Mouse (Mus musculus) hematopoietic stem cell, adult 5-6 weeks (primary cell): ENCODE data around the gene Nrf1. TPM values are rescaled to one million over a fixed set of nuclear protein-coding genes. Genes with fewer than 3 reads are reported as not detected.

Experiments used
- ATAC-seq, 2 experiments: fragments of 125-278 bp in 1 of 2; replicated peaks in 1 of 2; 2 replicates each; pipeline ENCODE4 v1.8.0; 2016 to 2017; ENCODE audit warnings: inconsistent platforms in 2 of 2, mild to moderate bottlenecking in 2 of 2, moderate number of reproducible peaks in 2 of 2, low read depth in 1 of 2, moderate TSS enrichment in 1 of 2; ENCODE audit not compliant: low FRiP score in 2 of 2, poor library complexity in 2 of 2, severe bottlenecking in 2 of 2, insufficient read depth in 1 of 2, low TSS enrichment in 1 of 2
- total RNA-seq: library from RNA; stranded (forward); fragments of 172-1452, 232-1000 nt; gene quantifications from 2 replicates; pipeline ENCODE4 v1.2.3, GENCODE M21; 2017

The Nrf1 gene
- total RNA-seq, 1 experiment from 2014 or later = 82.8 TPM

DNA sequence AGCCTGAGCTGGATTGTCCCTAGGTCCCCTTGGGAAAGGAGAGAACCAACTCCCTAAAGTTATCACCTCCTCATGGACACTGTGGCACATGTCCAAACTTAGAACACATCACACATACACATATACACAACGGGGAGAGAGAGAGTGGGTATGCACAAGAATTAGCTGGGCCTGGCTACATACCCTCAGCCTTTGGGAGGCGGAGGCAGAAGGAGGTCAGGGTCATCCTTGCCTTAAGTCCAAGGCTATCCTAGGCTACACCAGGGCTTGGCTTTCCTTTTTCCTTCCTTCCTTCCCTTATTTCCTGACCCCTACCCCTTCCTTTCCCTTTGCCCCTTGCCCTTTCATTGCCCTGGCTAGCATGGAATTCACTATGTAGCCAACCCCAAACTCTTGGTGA is 14.8 kb downstream of the Nrf1 start:
- ATAC-seq = no peak

DNA sequence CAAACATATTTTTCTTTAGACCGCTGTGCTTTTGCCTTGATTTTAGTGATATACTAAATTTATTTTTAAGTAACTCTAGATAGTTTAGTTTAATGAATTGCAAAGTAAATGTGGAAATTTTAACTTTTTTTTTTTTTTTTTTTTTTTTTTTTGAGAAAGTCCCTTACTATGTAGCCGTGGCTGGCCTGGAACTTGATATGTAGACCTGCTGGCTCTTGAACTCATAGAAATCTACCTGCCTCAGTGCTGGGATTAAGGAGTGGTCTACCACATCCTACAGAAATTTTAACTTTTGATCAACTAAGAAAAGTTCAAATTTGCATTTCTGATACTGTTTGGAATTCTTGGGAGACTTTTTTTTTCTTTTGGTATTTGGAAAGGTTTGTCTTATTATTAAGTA is 17.6 kb downstream of the Nrf1 start:
- no peak for ATAC-seq

DNA sequence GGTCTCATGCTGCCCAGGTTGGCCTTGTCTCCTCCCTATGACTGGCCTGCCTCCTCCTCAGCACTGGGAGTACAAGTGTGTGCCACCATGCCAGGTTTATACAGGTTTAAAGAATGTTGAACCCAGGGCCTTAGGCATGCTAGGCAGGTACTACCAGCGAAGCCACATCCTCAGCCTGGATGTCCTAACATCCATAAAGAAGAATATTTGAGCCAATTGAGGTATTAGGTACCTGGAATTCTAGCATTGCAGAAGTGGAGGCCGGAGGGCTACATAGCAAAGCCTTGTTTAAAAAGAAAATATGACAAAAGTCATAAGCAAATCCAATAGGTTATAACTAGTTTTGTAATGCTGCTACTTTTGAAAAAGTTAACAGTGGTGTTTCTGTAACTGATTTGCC is 19.0 kb downstream of the Nrf1 start:
- no peak for ATAC-seq

DNA sequence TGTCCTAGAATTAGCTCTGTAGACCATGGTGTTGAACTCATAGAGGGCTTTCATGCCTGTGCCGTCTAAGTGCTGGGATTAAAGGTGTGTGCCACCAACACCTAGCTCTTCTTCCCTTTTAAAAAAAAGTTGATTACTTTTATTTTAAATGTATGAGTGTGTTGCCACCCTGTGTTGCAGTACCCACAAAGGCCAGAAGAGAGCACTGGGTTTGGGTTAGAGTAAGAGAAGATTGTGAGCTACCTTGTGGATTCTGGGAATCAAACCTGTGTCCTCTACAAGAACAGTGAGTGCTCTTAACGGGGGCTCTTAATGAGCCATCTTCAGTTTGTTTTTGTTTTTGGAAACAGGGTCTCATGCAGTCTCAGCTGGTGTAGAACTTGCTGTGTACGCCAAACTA is 24.7 kb downstream of the Nrf1 start:
- ATAC-seq = no peak

DNA sequence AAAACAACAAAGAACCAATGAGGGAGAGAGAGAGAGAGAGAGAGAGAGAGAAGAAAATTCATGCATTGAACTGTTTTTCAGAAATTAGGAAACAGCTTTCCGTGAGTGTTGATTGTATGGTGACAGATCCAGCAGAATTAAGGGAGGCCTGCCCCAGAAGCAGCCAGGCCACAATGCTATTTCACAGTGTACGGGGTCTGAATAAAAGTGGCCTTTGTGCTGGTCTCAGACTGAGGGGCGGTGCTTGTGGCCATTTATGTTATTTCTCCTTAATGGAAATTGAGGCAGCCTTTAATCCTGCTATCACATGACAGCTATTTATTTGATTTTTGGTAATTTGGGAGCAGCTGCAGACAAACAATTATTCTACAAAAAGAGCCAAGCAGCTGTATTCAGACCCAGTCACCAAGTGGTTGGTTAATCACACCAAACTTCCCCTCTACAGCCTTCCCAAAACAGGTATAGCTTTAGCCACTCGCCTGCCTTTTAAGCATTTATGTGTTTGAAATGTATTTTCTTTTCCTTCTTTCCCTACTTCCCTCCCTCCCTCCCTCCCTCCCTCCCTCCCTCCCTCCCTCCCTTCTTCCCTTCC is 31.2 kb downstream of the Nrf1 start:
- no peak for ATAC-seq

DNA sequence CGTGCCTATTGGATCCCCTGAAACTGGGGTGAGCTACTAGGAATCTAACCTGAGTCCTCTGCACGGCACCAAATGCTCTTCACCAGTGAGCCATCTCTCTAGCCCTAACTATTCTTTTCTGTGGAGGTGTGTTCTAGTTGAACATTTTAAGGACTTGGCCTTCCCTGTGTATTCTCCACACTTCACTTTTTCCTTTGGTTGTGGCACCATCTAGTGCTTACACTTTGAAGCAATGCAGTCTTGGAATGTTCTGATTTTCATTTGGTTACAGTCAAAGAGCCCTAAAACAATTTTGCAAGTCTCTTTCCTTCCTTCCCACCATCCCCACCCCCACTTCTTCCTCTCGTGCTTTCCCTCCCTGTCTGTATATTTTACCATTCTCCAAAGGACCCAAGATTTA is 33.6 kb downstream of the Nrf1 start:
- ATAC-seq = no peak

DNA sequence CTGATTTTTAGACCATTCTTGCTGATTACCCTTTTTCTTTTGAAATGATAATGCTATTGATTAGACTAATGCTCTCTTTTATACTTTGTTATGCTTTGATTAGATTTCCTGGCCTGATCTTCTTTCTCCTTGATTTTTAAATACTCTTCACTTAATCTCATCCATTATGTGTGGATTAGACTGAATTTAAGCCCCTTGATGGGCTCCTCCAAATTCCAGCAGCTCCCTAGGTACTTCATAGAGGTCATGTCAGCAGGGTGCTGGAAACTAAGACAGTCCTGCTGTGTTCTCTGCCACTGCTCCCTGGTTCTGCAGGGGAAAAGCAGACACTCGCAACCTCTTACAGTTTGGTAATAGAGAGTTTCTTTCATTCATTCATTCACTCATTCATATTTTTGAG is 35.5 kb downstream of the Nrf1 start:
- no peak for ATAC-seq

DNA sequence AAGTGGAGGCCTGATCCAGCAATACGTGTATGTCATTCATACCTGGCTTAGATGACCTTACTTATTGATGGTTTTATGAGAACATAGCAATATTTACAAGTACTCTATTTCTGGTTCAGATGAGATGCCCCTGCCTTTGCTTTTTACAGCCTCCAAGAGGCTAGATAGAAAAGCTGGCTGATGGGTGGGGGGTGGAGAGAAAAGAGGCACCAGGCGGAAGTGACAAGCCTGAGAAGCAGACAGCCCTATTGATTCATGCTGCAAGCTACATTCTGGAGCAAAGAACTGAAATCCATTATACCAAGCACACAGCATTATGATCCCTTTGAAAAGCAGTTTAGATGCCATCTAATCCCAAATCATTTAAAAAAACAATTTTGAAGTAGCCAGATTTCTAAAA is 37.6 kb downstream of the Nrf1 start:
- ATAC-seq = no peak

DNA sequence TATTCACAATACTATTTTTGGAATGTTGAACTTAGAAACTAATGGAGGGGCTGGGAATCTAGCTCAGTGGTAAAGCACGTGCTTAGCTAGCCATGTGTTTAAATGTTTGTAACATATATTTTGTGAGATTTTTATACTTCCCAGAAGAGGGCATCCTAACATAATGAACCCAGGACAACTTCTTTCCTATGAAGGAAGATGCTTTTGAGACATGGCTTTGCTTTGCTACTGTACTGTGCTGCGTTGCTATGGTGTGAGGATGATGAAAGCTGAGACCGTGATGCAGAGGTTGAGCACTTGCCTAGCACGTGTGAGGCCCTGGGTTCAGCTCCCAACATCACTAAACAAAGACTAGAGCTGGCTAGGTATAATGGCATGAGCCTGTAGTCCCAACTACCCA is 43.4 kb downstream of the Nrf1 start:
- ATAC-seq = no peak

DNA sequence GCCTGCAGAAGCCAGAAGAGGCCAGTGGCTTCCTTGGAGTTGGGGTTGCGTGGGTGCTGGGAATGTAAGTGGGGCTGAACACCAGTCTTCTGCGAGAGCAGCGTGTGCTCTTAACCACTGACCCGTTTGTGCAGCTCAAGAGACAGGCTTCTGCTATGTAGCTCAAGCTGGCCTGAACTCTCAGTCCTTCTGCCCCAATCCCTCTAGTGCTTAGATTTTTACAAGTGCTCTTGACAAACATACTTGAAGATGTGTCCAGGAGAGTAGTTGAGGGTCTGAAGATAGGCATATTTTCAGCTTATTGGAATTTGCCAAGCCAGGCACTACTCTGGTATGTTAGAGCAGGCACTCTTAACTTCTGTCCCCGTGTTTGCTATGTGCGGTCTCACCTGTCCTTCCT is 45.0 kb downstream of the Nrf1 start:
- no peak for ATAC-seq

DNA sequence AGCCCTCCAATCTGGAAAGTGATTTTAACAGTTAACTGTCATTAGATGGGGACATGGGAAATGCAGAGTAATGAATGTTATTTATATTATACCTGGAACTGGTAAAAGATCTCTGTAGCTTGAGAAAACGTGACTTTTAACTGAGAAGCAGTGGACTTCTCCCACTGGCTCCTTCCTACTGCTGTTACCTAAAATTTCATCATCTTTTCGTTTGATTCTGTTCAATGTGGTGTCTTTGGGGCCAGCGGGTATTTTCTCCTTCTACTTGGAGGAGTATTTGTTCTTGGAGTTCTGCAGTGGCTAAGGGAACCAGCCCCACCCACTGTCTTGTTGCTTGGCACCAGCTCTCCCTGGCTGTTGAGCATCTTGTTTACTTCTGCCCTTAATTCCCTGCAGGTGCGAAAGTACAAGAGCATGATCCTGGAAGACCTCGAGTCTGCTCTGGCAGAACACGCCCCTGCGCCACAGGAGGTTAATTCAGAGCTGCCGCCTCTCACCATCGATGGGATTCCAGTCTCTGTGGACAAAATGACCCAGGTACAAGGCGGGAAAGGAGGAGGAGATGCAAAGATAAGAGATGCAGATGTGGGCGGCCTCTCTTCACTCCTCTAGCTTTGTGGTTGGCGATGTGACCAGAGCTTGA is 54.1 kb downstream of the Nrf1 start:
- no peak for ATAC-seq

DNA sequence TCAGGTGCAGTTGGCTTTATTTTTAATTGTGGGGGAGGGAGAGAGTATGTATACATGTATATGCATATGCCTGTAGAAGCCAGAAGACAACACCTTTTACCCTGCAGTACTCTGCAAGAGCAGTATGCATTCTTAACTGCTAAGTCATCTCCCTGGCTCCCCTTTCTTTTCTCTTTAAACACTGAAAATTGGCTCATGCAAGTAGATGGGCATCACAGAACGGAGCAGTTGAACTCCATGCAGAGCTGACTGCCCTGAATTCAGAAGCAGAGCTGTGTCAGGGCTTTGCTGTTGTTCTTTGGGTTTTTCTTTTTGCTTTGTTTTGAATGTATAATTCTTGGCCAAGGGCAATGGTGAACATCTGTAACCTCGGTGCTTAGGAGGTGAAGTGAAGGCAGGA is 58.3 kb downstream of the Nrf1 start:
- ATAC-seq = no peak

DNA sequence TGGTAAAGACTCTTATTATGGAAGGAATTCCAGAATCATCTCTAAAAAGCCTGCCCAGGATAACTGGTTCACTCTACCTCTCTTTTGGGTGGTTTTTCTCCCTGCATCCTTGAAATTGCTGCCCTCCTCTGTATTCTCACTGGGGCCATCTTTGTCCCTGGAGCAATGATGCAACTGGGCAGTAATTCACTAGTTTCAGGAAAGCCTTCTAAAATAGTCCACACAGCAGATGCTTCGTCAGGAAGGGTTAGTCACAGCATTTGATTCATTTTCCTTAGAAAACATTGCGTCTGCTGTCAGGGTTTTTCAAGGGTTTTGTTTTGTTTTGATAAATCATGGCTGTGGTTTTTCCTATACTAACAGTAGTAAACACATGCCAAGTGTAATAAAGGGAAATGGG is 59.7 kb downstream of the Nrf1 start:
- no peak for ATAC-seq

DNA sequence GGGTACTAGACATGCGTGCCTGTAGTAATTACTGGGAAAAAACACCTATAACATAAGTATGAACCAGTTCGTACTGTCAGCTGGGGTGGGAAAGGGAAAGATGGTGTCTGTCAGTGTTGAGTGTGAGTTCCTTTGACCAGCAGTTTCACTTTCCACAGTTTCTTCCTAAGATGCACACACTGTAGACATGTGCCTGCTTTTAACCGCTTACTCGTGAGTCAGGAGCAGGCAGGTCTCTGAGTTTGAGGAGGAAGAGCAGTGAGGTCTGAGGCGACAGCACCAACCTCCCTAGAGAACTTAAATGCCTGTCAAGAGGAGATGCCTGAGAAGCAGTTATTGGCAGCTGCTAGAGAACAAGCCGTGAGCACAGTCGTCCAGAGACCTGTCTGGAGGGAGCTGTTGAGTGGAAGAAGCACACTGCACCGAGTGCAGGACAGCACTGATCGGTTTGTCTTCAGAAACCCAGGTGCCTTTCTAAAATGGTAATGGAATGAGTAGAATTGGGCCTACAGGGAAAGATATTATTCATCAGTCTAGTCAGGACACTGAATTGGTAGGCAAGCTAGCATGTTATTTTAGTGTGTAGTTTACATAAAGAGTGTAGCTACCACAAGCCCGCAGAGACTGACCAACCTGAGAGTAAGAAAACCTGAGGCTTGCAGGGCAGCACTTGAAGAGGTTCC is 62.2 kb downstream of the Nrf1 start:
- ATAC-seq = no peak

DNA sequence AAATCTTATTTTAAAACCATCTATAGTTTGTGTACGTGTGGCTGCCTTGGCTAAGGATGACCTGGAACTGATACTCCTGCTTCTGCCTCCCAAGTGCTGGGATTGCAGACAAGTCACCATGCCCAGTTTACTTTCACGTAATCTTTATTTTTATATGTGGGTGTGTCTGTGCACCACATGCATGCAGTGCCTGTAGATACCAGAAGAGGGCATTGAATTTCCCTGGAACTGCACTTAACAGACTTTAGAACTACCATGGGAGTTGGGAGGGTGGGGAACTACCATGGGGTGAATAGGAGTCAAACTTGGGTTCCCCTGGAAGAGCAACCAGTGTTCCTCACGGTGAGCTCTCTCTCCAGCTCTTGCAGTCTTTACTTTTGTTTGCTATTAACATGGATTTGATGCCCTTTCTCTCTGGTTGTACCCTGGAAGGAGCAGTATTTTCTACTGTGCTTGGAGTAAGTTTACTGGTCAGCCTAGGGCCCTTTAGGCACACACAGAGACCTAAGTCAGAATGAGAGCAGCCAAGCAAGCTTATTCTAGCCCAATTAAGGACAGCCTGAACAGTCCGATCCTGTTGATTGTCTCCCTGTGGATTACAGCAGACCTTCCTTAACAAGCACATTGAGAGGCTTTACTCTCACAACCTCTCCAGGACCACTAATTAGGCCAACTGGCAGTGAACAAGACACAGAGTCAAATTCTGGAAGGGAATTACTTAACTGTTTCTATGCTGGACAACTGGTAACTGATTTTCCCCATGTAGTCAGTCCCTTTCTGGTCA is 64.8 kb downstream of the Nrf1 start:
- no peak for ATAC-seq

DNA sequence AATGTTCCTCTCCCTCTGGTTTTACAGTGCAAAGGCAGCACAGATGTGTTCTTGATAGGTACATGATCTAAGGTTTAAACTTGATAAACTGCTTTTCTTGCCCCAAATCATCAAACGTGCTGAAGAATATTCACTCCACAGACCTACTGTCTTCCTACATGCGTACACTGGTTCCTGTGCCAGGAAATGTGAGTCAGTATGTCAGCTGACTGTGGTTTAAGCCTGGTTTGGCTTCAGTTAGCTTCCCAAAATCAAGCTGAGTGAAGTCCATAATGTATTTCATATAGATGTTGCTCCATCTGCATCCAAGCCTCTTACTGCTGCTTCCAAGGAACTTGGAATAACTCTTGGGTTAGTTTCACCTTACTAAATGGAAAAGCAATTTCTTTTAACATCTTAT is 66.3 kb downstream of the Nrf1 start:
- ATAC-seq = peak; percentile 67 to 73

DNA sequence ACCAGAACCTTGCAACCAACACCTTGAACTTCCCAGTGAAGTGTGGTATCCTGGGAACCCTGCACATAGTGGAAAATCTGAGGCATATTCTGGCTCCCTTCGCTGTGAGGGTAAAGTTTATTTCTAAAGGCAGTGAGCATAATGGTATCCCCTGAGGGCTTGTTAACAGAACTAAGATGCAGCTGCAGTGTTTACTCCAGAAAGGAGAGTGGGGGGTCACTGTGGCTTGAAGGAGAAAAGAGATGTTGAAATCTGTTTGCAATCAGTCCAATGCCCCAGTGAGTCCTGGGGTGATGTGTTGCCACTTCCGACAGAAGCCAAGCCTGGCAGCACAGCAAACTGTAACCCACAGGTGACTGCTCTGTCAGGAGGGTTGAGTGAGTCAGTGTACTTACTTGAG is 73.4 kb downstream of the Nrf1 start:
- no peak for ATAC-seq

DNA sequence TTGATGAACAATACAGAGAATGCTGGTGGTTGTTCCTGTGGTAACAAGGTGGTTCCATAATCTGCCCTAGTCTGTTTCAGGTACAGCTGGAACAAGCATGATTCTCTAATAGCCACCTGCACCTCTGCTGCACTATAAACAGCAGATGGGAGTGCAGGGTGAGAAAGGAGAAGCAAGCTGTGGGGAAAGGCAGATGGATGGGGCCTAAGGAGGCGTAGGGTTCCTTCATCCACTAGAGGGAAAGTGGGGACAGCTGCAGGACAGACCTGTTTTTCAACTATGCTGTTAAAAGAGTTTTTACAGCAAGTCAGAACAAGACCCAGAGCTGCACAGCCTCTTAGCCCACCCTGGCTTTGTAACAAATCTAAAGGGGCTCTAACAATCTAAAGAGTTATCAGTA is 73.8 kb downstream of the Nrf1 start:
- no peak for ATAC-seq
